Mouse (Mus musculus): ENCODE measurements around the gene Olfr986. TPM values are rescaled to one million over a fixed set of nuclear protein-coding genes. Genes with fewer than 3 reads are reported as not detected.

Olfr986 gene
- total RNA-seq, 4 experiments from 2014 or later: not detected

- DNase-seq (ENCODE audit: low spot score in 2 of 2): no peak
Measured at GRCm38 (mm10) chr9:40234233-40235072, 53.7 kb downstream of the Olfr986 start.

DNA sequence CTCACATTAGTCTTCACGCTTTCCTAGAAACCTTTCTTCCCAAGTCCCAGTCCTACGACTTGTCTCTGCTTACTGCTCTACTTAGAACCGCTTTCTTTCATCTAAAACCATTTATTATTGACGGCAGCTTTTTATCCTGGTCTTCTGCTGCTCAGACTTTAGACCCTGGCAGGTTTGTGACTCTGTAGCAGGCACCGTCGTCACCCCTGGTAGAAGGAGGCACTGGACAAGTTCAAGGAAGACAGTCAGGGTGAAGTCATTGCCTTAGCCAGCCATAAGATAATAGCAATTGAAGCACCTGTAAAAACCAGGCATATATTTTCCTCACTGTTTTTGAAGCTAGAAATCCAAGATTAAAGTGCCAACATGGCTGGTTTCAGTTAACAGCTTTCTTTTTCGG lies 54.5 kb downstream of the Olfr986 start:
- DNase-seq (ENCODE audit: low spot score in 2 of 2): no peak

Other genes starting within 250 kb of the Olfr986 start
- not detected for gene Olfr974, start 243.4 kb upstream of the Olfr986 start, total RNA-seq (2022)
- not detected for gene Olfr975, start 228.9 kb upstream of the Olfr986 start, total RNA-seq (2022)
- gene Olfr976, start 219.8 kb upstream of the Olfr986 start, total RNA-seq (2022): not detected
- not detected for gene Olfr978, start 188.8 kb upstream of the Olfr986 start, total RNA-seq (2022)
- gene Olfr979, start 177.5 kb upstream of the Olfr986 start, total RNA-seq (2022): not detected
- gene Olfr980, start 171.3 kb upstream of the Olfr986 start, total RNA-seq (2022): not detected
- gene Olfr981, start 159.5 kb upstream of the Olfr986 start, total RNA-seq (2022): not detected
- gene Olfr982, start 107.1 kb upstream of the Olfr986 start, total RNA-seq (2022): not detected
- not detected for gene Olfr983, start 87.3 kb upstream of the Olfr986 start, total RNA-seq (2022)
- not detected for gene Olfr984, start 66.7 kb upstream of the Olfr986 start, total RNA-seq (2022)
- not detected for gene Olfr985, start 50.7 kb upstream of the Olfr986 start, total RNA-seq (2022)
- gene Tmem225, start 32.8 kb upstream of the Olfr986 start, total RNA-seq (2022): not detected
- gene Zfp202, start 11.4 kb downstream of the Olfr986 start, total RNA-seq (2022): 1 to 10 TPM; 1.6 to 2.1 (median 1.8) TPM
- gene Scn3b, start 88.3 kb downstream of the Olfr986 start, total RNA-seq (2022): 1 to 10 TPM in 1 of 4 experiments, under 1 TPM in 3; 0.70 to 1.7 (median 0.97) TPM